Mouse (Mus musculus): ENCODE data around the gene Gm44579. TPM values are rescaled to one million over a fixed set of nuclear protein-coding genes. Genes with fewer than 3 reads are reported as not detected.

Gm44579 gene
- polyA plus RNA-seq, 1 experiment, result not detected

- DNase-seq (ENCODE audit: low spot score), result peak; percentile 45
These were observed 52.8 kb downstream of the Gm44579 start for GRCm38 (mm10) chr15:98167645-98168621.

- no peak for DNase-seq (ENCODE audit: low spot score)
These were observed 53.7 kb downstream of the Gm44579 start, which contains the start of gene Ccdc184 for GRCm38 (mm10) chr15:98166963-98167644. TSS of gene Ccdc184 (plus strand) at chr15:98167158.

DNA sequence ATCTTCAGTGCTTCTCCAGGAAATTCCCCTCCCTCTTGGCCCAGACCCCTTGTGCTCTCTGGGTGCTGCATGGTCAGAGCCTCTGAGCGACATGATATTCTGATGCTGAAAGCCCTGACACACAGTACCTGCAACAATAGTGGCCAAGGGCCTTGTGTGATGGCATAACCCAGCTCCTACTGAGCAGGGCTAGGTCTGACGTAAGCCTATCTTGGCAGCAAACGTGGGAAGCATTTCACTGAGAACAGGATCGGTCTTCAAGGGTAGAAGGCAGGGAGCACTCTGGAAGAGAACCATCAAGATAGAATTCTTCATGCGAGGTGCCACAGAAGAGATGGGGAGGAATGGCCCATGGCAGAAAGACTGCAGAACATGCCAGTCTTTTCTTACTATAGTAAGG, 55.3 kb downstream of the Gm44579 start, which contains the start of gene Asb8:
Gene Asb8 (minus strand): TSS at position 101 of the 400 bp plus-strand sequence.
- DNase-seq (ENCODE audit: low spot score), result no peak

GRCm38 (mm10) chr15:98162561-98162960, 58.2 kb downstream of the Gm44579 start:
- DNase-seq (ENCODE audit: low spot score), result no peak

DNA sequence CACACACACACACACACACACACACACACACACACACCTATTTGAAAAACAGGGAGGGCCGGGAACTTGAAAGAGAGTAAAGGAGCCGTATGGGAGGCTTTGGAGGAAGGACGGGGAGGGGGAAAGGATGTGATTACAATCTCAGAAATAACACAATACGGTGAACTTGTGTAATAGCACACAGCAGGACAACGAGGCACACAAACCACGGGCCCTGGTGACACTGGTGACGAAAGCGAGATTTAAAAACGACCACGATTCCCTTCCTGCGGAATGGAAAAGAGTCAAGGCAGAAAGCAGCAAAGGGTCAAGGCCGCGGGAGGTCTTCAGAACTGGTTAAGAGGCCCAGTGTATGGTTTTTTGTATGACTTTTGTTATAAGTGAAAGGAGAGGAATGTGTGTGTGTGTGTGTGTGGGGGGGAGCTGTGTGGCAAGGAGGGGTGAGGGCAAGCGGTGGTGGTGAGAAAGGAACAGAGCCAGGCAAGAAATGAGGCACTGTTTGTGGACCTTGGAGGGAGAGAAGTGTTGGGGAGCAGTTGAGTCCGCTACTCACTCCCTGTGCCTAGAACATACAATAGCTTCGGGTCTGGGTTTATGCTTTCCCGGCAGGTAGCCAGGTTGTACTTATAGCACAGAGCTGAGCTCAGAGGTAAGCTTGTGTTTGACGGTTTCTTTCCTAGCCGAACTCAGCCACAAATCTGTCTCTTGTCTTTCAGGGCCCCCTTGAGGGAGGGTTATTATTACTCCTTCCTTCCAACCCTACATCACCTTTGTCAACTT, 59.6 kb downstream of the Gm44579 start:
- DNase-seq (ENCODE audit: low spot score), result no peak

DNA sequence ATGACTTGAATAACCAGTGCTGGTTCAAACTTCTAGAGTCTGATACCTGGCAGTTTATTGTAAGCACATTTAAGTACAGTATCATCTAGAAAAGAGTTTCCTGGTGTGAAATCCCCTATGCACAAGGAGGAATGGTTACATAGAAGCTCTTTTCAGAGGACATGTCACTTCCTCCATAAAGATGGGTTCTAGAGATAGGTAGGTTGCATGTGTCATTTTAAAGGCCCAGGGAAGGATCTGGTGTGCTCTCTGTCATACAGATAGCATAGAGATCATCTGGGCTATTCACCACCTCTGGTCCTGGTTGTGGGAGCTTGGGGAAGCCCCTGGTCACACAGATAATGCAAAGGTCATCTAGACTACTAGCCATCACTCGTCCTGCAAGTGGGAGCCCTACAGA, 63.5 kb downstream of the Gm44579 start:
- no peak for DNase-seq (ENCODE audit: low spot score)

- DNase-seq (ENCODE audit: low spot score), result no peak
These were observed 64.8 kb downstream of the Gm44579 start for GRCm38 (mm10) chr15:98155944-98156343.

GRCm38 (mm10) chr15:98155272-98155671, 65.5 kb downstream of the Gm44579 start:
- DNase-seq (ENCODE audit: low spot score), result no peak

- no peak for DNase-seq (ENCODE audit: low spot score)
These were observed 66.1 kb downstream of the Gm44579 start for GRCm38 (mm10) chr15:98154631-98155030.

GRCm38 (mm10) chr15:98154146-98154545, 66.6 kb downstream of the Gm44579 start:
- DNase-seq (ENCODE audit: low spot score), result no peak

GRCm38 (mm10) chr15:98153625-98154024, 67.2 kb downstream of the Gm44579 start:
- no peak for DNase-seq (ENCODE audit: low spot score)

DNA sequence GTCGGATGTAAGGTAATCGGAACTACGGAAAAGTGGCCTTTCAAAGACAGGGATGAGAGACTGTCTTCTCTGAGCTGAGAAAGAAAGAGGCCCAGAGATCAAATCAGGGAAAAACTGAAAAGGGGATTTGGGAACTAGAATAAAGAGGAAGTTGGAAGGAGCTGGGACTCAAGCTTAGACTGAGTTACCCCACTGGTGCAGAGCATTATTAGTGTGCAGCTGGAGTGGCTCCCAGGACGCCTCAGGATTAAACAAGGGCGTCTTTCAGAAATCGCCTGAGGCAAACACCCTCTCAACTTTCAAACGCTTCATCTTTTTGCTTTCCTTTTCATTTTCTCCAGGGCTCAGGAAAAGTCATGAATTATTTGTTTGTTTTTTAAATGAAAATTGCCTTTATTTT, 67.9 kb downstream of the Gm44579 start:
- no peak for DNase-seq (ENCODE audit: low spot score)

- DNase-seq (ENCODE audit: low spot score), result no peak
These were observed 71.6 kb downstream of the Gm44579 start for GRCm38 (mm10) chr15:98149166-98149602.

- no peak for DNase-seq (ENCODE audit: low spot score)
These were observed 72.4 kb downstream of the Gm44579 start for GRCm38 (mm10) chr15:98148356-98148755.

DNA sequence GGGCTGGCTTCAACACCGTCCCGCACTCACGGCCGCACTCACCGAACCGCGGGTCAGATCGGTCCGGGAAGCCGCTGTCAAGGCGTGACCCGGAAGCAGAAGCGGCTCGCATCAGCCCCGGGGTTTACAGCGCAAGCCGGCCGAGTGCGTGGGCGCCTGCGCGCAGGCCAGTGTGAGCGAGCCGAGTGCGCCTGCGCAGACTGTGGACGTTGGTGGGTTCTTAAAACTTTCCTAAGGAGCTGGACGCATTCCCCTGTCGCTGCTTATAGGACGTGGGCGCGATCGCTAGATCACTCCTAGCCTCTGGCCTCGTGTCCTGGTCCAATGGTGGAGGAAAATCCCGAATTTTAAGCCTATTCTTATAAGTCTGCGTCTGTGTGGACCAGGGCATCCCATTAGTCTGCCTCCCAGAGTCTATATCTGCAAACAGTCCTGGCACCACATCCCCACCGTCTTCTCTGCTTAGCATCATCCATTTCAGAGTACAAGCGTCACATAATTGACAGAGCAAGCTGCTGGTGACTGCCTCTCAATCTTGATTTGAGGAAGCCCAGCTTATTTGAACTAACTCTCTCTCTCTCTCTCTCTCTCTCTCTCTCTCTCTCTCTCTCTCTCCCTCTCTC, 75.1 kb downstream of the Gm44579 start:
- peak; percentile 80 for DNase-seq (ENCODE audit: low spot score)

DNA sequence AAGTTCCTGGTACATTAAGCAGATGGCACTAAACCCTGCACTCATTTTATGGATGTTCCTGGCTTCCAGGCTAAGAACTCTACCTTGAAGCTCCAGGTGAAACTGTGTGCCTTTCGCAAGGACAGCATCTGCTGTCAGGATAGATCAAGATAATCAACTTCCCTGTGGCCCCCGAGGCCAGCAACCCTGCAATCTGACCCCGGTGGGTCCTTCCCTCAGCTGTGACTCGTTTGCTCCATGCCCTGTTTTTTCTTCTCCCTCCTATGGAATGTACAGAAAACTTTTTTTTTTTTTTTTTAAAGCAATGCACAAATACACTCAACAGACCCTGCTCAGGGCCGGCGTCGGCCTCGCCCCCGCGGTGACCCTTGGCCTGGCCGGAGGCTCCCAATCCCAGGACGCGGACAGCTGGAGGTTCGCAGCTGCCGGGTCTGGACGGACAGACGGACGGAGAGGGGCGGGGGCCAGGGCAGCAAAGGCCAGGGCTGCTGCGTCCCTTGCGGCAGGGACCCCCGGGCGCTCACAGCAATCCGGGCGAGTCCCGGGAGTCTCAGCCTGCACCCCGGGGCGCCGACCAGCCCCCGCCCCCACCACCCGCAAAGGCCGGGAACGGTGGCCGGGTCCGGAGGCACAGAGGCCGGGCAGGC, 75.8 kb downstream of the Gm44579 start:
- DNase-seq (ENCODE audit: low spot score), result no peak

DNA sequence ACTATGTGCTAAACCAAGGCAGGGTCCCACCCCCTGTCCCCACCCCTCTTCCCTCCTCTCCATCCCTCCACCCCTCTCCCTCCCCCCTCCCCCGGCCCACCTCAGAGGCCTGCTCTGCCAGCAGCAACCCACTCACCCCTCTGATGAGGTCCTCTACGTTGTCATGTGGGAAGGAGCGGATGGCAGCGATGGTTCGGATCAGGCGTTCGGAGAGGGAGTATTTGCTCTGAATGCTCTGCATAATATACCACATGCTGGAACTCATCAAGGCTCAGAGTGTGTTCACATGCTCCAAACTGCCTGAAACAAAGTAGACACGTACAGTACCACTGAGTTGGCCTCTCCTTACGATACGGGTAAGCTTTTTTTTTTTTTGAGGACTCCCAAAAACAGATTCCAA, 78.3 kb downstream of the Gm44579 start:
- no peak for DNase-seq (ENCODE audit: low spot score)

- no peak for DNase-seq (ENCODE audit: low spot score)
These were observed 80.0 kb downstream of the Gm44579 start for GRCm38 (mm10) chr15:98140809-98141208.

DNA sequence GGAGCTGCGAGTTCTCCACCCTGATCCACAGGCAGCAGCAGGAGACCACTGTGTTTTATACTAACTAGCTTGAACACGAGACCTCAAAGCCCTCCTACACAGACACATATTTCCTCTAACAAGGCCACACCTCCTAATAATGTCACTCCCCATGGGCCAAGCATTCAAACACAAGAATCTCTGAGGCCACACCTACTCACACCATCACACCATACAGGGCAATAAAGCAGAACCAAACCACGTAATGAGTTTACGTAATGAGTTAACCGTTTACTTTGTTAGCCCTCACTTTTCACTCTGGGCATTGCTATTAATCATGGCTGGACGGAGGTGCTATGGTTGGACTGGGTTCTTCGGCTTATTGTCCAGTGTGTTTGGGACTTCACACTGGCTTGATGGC, 81.0 kb downstream of the Gm44579 start:
- no peak for DNase-seq (ENCODE audit: low spot score)

GRCm38 (mm10) chr15:98136871-98137270, 83.9 kb downstream of the Gm44579 start:
- DNase-seq (ENCODE audit: low spot score), result no peak
